Mouse (Mus musculus) left cerebral cortex, postnatal 14 days (tissue): ENCODE measurements around the gene Pax3. TPM values are rescaled to one million over a fixed set of nuclear protein-coding genes. Genes with fewer than 3 reads are reported as not detected.

Experiments
- DNase-seq, 2 experiments: peaks; one replicate each; pipeline ENCODE4 v3.0.0; 2021 to 2022; ENCODE audit warnings: low spot score in 2 of 2, mixed read lengths in 1 of 2
- intact Hi-C: fragments of 180-260 bp; cut with DNase I; formaldehyde crosslinking; loops from one replicate; pipeline ENCODE4 v1.15.1; 2025
- total RNA-seq, 2 experiments: library from RNA; stranded (reverse); gene quantifications; 2 replicates each; pipeline ENCODE4 v1.2.3; 2021

Gene Pax3
- total RNA-seq, 2 experiments from 2014 or later: 0.13 TPM; not detected in 1

GRCm38 (mm10) chr1:78201251-78202010 lies 4.5 kb upstream of the Pax3 start:
- intact Hi-C loops: loop anchor here (5.0 to 10.0 kb wide), 2 partner anchors 59 to 227 kb away; no protein-coding TSS in a partner anchor
- no peak for DNase-seq

GRCm38 (mm10) chr1:78200191-78200590 lies 3.3 kb upstream of the Pax3 start:
- no peak for DNase-seq
- intact Hi-C loops: loop anchor here (5.0 to 10.0 kb wide), 2 partner anchors 58 to 225 kb away; no protein-coding TSS in a partner anchor

GRCm38 (mm10) chr1:78199221-78199620 lies 2.3 kb upstream of the Pax3 start:
- intact Hi-C loops: no loop called here
- DNase-seq: no peak

- intact Hi-C loops: no loop called here
- no peak for DNase-seq
Measured at GRCm38 (mm10) chr1:78198319-78198940, 1.5 kb upstream of the Pax3 start.

- intact Hi-C loops: no loop called here
- DNase-seq: no peak
Measured at GRCm38 (mm10) chr1:78197351-78198234, 659 bp upstream of the Pax3 start.

- no peak for DNase-seq
- intact Hi-C loops: no loop called here
Measured at GRCm38 (mm10) chr1:78195771-78196712, 892 bp downstream of the Pax3 start.

- no peak for DNase-seq
- intact Hi-C loops: no loop called here
Measured at GRCm38 (mm10) chr1:78195145-78195544, 1.8 kb downstream of the Pax3 start.

- DNase-seq: no peak
- intact Hi-C loops: no loop called here
Measured at GRCm38 (mm10) chr1:78194381-78195047, 2.4 kb downstream of the Pax3 start.

- DNase-seq: no peak
- intact Hi-C loops: no loop called here
Measured at GRCm38 (mm10) chr1:78193465-78193991, 3.4 kb downstream of the Pax3 start.

GRCm38 (mm10) chr1:78192746-78193464 lies 4.0 kb downstream of the Pax3 start:
- DNase-seq: no peak
- intact Hi-C loops: no loop called here

GRCm38 (mm10) chr1:78192217-78192735 lies 4.7 kb downstream of the Pax3 start:
- DNase-seq: no peak
- intact Hi-C loops: no loop called here

GRCm38 (mm10) chr1:78191761-78192160 lies 5.2 kb downstream of the Pax3 start:
- no peak for DNase-seq
- intact Hi-C loops: no loop called here

GRCm38 (mm10) chr1:78191331-78191730 lies 5.6 kb downstream of the Pax3 start:
- intact Hi-C loops: no loop called here
- DNase-seq: no peak

- DNase-seq: no peak
- intact Hi-C loops: no loop called here
Measured at GRCm38 (mm10) chr1:78190386-78191111, 6.4 kb downstream of the Pax3 start.

- intact Hi-C loops: loop anchor here (5.0 kb wide), 1 partner anchor 52 kb away; no protein-coding TSS in a partner anchor
- DNase-seq: no peak
Measured at GRCm38 (mm10) chr1:78189501-78190345, 7.2 kb downstream of the Pax3 start.

GRCm38 (mm10) chr1:78189016-78189415 lies 7.9 kb downstream of the Pax3 start:
- DNase-seq: no peak
- intact Hi-C loops: loop anchor here (5.0 kb wide), 1 partner anchor 52 kb away; no protein-coding TSS in a partner anchor
